Mouse (Mus musculus): ENCODE results near the gene Fezf1. TPM values are rescaled to one million over a fixed set of nuclear protein-coding genes. Genes with fewer than 3 reads are reported as not detected.
A peak's percentile ranks its signal among the peaks of the same experiment; 100 is the strongest.

Fezf1 gene
- polyA plus RNA-seq, 1 experiment = not detected

DNA sequence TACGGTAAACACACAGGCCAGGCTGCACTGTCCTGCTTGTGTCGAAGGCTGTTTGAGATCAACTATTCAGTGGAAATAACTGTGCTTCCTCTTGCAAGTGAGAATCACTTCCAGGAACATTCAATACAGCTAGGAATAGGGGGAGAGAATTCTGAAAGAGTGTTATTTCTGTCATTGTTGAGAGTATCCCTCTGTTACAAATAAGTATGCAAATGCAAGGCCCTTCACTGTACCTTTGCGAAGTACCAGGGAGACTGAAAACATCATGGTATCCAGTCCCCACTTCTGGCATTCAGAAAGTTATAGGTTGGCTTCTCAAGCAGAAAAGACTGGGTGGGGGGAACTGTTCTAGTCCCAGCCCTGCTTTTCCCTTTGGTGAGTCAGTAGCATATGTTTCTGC lies 9.8 kb upstream of the Fezf1 start:
- TF ChIP-seq POLR2A (IDR thresholded peaks at IDR 0.05; ENCODE audit: low read depth, low read length) (no peak), CTCF (IDR thresholded peaks at IDR 0.05; ENCODE audit: borderline replicate concordance, insufficient read depth, low read length) (no peak)

DNA sequence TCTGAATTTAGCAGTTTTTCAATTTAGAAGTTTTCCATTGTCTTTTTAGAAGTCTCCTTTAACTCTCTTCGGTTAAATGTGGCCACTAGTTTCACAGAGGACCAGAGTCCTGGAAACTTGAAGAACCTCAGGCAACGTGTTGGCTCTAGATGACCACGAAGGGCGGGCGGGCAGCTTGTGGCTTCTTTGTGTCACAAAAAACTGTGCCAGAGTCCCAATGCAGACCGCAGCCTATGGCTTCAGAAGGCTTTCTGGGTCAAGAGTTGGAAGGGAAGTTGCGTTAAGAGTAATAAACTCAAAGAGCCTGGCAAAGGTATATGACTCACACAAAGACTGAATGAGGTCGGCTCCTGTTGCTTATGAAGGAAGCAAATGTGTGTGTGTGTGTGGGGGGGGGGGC lies 7.0 kb upstream of the Fezf1 start:
- no peak for TF ChIP-seq POLR2A (IDR thresholded peaks at IDR 0.05; ENCODE audit: low read depth, low read length)
- no peak for TF ChIP-seq CTCF (IDR thresholded peaks at IDR 0.05; ENCODE audit: borderline replicate concordance, insufficient read depth, low read length)
- Histone ChIP-seq H3K27ac (ENCODE audit: insufficient read depth, low read length) (no peak overlapping the region), H3K4me3 (ENCODE audit: insufficient read depth, low read length) (no peak overlapping the region), H3K4me1 (ENCODE audit: control insufficient read depth, insufficient read depth, low read length) (no peaks in the 10 kb centered on the region)

More for the DNA sequence above, 9.8 kb upstream of the Fezf1 start:
- H3K4me1 ChIP-seq (ENCODE audit: control insufficient read depth, insufficient read depth, low read length) = no peaks in the 10 kb centered on the region
- no peak overlapping the region for H3K27ac ChIP-seq (ENCODE audit: insufficient read depth, low read length)
- H3K4me3 ChIP-seq (ENCODE audit: insufficient read depth, low read length) = no peak overlapping the region

DNA sequence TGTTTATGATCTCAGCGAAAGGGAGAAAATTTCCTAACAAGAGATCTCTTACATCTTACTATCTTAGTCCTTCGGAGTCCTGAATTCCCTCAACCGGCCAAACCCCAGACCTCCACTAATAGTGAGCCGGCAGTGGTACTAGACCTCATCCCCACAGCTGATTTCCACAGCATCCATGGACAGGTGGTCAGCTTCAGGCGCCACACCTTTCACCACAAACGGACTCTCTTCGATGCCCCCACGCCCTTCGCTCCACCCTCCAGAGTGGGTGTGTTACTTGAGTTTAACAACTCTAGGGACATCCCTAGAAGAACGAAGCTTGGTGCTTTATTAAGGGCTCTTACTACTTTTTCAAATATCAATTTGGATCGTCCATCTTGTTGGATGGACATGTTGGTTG lies 6.5 kb upstream of the Fezf1 start:
- TF ChIP-seq POLR2A (IDR thresholded peaks at IDR 0.05; ENCODE audit: low read depth, low read length) (no peak), CTCF (IDR thresholded peaks at IDR 0.05; ENCODE audit: borderline replicate concordance, insufficient read depth, low read length) (no peak)
- Histone ChIP-seq H3K4me3 (ENCODE audit: insufficient read depth, low read length) (no peak overlapping the region), H3K27ac (ENCODE audit: insufficient read depth, low read length) (no peak overlapping the region), H3K4me1 (ENCODE audit: control insufficient read depth, insufficient read depth, low read length) (no peaks in the 10 kb centered on the region)

DNA sequence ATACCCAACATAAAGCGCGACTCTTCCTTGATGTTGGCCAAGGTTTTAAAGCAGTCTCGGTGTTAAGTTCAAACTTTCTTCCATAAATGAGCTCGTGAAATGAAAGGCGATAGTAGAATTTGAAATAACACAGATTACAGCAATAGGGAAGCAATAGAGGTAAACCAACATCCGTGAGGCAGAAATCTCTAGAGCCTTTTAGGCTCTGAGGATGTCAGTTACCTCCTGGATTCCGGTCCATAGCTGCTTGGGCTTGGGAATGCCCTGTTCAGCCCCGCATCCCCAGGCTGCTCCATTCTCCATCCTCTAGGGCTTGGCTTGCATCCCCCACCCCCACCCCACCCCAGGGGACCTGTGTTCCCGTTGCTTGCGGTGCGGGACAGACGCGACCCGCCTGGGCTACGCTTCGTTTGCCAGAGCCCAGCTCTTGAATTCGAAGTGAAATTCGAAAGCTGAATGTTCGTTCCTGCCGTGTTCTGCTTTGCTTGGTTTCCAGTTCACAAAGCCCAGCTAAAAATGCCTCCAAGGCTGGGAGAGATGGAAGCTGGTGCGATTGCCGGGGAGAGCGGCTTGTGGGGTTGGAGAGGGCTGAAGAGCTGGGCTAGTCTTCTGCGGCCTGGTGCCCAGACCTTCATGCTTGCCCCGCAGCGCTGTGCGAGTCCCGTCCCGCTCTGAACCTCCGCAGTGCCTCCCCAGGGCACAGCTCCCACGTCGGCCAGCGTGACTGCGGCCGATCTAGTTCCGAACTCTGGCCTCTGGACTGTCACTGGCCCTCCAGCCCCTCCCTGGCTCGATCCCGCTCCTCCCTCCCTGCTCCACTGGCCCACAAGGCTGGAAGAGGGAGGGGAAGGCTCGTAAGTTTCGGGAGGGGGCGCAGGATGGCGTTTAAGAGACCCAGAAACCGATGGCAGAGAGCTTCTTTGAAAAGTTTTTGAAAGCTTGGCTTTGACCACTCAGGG lies 5.5 kb upstream of the Fezf1 start:
- Histone ChIP-seq H3K27ac (ENCODE audit: insufficient read depth, low read length) (no peak overlapping the region), H3K4me1 (ENCODE audit: control insufficient read depth, insufficient read depth, low read length) (no peaks in the 10 kb centered on the region), H3K4me3 (ENCODE audit: insufficient read depth, low read length) (no peak overlapping the region)
- TF ChIP-seq POLR2A (IDR thresholded peaks at IDR 0.05; ENCODE audit: low read depth, low read length) = no peak
- TF ChIP-seq CTCF (IDR thresholded peaks at IDR 0.05; ENCODE audit: borderline replicate concordance, insufficient read depth, low read length) = no peak

DNA sequence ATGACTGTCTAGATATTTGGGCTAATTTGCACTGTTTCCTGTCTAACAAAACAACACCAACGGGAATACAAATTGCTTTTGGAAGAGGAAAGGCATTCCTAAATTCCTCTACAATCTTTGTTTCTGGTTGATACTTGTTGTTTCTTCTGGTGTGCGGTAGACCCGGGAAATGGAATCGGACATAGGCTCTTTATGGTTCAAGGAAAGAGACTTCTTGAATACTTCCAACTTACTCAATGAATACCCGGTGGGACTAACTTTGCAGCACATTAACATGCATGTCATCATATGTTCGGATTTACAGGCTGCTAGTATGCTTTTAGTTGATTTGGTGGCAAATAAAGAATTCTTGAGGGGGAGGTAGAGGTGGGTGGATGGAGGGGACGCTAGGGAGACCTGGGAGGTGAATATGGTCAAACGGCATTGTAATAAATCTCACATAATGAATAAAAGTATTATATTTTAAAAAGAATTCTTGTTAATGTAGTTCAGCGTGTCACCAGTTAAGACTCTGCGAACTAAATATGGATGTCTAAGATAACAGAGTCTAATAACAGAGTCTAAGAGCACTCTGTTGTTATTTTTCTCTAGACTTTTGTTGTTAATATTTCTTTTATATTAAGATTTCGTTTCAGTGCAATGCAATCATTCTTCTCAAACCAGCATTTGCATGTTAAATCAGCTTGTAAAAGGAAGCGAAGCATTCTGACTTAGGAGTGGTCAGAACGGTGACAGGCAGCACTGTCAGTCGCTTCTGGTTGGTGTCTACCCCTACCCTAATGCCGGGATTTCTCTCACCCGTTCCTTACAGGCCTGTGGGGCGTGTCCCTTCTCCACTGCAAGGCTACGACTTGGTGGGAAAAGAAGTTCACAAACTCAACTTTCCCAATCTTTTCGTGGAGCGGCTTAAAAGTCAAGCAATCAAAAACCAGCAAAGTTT lies 4.3 kb upstream of the Fezf1 start:
- no peaks in the 10 kb centered on the region for H3K4me1 ChIP-seq (ENCODE audit: control insufficient read depth, insufficient read depth, low read length)
- TF ChIP-seq CTCF (IDR thresholded peaks at IDR 0.05; ENCODE audit: borderline replicate concordance, insufficient read depth, low read length) = no peak
- no peak for TF ChIP-seq POLR2A (IDR thresholded peaks at IDR 0.05; ENCODE audit: low read depth, low read length)
- no peak overlapping the region for H3K27ac ChIP-seq (ENCODE audit: insufficient read depth, low read length)
- H3K4me3 ChIP-seq (ENCODE audit: insufficient read depth, low read length) = no peak overlapping the region

DNA sequence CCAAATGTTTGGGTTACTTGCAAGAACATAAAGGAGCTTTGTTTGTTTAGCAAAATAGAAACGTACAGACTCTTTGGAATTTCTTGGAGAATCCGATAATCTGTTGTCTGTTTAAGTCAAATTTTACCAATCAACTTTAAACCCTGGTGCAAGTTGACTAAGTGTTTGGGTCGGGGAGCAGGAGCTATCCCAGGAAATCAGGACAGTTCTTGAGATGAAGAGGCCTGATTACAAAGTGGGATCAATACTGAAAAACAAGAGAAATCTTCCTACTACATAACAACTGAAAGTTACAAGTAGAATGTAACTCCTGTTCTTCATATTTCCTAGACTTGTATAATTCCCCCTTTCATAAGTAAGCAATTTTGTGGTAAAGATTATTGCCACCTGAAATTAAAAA lies 3.3 kb upstream of the Fezf1 start:
- Histone ChIP-seq H3K4me1 (ENCODE audit: control insufficient read depth, insufficient read depth, low read length) (no peaks in the 10 kb centered on the region), H3K4me3 (ENCODE audit: insufficient read depth, low read length) (no peak overlapping the region), H3K27ac (ENCODE audit: insufficient read depth, low read length) (no peak overlapping the region)
- no peak for TF ChIP-seq POLR2A (IDR thresholded peaks at IDR 0.05; ENCODE audit: low read depth, low read length)
- no peak for TF ChIP-seq CTCF (IDR thresholded peaks at IDR 0.05; ENCODE audit: borderline replicate concordance, insufficient read depth, low read length)

DNA sequence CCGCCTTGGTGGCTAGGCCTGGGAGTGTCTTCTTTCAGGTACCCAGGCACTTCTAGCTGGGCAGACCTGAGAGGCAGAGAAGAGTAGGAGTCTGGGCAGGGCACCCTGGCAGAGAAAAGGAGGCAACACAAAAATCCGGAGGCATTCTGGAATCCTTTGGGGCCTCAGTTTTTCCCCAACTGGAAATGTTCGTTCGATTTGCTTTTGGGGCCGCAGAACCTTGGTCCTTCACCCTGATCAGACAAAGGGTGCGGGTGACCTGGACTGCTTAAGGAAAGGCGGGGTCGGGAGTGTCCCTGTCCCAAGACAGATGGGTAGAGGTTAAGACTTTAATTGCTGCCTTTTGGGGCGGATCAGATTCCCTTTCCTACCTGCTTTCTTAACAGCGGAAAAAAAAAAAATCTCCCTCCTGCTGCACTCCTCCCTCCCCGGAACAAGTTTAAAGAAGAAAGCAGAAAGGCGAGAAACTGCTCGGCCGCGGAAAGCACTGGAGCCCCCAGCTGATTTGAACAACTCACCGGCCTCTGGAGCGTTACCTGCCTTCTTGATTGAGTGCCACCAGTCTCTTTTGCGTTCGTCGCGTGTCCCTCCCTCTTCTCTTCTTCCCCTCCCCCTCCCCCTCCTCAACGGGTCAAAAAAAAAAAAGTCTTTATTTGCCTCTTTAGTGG lies 2.3 kb upstream of the Fezf1 start:
- Histone ChIP-seq H3K4me1 (ENCODE audit: control insufficient read depth, insufficient read depth, low read length) (no peaks in the 10 kb centered on the region), H3K4me3 (ENCODE audit: insufficient read depth, low read length) (no peak overlapping the region), H3K27ac (ENCODE audit: insufficient read depth, low read length) (no peak overlapping the region)
- TF ChIP-seq POLR2A (IDR thresholded peaks at IDR 0.05; ENCODE audit: low read depth, low read length) (no peak), CTCF (IDR thresholded peaks at IDR 0.05; ENCODE audit: borderline replicate concordance, insufficient read depth, low read length) (no peak)

DNA sequence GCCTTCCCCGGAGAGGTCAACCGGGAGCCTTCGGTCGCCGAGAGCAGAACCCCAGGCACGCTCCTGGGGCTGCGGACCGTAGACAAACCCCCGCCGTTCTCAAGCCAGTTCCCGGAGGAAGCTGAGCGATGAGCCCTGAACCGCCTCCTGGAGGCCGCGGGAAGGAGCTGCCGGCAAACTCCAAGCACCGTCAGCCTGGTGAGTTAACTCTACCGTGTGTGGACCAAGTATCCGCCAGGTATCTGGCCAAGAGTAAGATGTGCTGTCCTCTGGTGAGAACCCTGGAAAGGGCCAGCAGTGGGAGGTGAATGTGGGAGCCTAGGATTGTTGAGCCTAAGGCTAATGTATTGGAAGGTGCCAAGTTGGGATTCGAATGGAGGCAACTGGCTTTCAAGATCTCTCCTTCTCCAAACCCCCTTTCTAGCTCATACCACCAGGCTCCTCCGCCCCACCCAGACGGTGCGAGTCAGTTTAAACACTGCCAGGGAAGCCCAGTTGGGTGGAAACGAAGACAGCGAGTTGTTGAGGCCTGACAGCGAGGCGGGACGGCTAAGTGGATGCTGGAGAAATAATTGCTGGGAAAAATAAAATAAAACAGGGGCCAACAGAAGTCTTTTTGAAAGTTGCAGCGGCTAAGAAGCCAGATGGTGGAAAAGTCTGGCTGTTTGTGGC lies 1.6 kb upstream of the Fezf1 start:
- 0 out of 2 replicates have a peak overlapping the region, but pooled peaks have one; percentile 4 for H3K4me3 ChIP-seq (ENCODE audit: insufficient read depth, low read length)
- TF ChIP-seq CTCF (IDR thresholded peaks at IDR 0.05; ENCODE audit: borderline replicate concordance, insufficient read depth, low read length) = peak; percentile 6; the same call in 1 of the 2 replicates
- TF ChIP-seq POLR2A (IDR thresholded peaks at IDR 0.05; ENCODE audit: low read depth, low read length) = no peak
- no peak overlapping the region for H3K27ac ChIP-seq (ENCODE audit: insufficient read depth, low read length)
- H3K4me1 ChIP-seq (ENCODE audit: control insufficient read depth, insufficient read depth, low read length) = no peaks in the 10 kb centered on the region

DNA sequence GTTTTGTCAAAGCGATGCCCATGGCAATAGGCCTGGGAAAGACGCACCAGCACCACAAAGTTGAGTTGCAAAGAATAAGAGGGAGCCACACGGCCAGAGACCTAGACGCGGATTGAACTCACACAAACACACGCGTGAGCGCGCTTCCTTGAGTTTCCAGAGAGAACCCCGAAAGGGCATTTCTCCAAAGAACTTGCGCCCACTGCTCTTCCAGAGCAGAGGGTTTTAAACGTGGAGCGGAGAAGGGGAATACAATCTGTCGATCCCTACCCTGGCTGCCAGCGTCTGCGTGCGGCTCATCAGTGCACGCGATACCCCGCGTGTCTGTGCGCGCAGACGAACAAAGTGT lies 865 bp upstream of the Fezf1 start:
- H3K4me3 ChIP-seq (ENCODE audit: insufficient read depth, low read length) = no peak overlapping the region
- no peak overlapping the region for H3K27ac ChIP-seq (ENCODE audit: insufficient read depth, low read length)
- no peaks in the 10 kb centered on the region for H3K4me1 ChIP-seq (ENCODE audit: control insufficient read depth, insufficient read depth, low read length)
- TF ChIP-seq CTCF (IDR thresholded peaks at IDR 0.05; ENCODE audit: borderline replicate concordance, insufficient read depth, low read length) = no peak
- TF ChIP-seq POLR2A (IDR thresholded peaks at IDR 0.05; ENCODE audit: low read depth, low read length) = no peak

Data from embryonic fibroblast, embryonic 13.5 days (primary cell).